Comparison of ENCODE assay signal across 9 mouse cellular contexts in the genomic region with DNA sequence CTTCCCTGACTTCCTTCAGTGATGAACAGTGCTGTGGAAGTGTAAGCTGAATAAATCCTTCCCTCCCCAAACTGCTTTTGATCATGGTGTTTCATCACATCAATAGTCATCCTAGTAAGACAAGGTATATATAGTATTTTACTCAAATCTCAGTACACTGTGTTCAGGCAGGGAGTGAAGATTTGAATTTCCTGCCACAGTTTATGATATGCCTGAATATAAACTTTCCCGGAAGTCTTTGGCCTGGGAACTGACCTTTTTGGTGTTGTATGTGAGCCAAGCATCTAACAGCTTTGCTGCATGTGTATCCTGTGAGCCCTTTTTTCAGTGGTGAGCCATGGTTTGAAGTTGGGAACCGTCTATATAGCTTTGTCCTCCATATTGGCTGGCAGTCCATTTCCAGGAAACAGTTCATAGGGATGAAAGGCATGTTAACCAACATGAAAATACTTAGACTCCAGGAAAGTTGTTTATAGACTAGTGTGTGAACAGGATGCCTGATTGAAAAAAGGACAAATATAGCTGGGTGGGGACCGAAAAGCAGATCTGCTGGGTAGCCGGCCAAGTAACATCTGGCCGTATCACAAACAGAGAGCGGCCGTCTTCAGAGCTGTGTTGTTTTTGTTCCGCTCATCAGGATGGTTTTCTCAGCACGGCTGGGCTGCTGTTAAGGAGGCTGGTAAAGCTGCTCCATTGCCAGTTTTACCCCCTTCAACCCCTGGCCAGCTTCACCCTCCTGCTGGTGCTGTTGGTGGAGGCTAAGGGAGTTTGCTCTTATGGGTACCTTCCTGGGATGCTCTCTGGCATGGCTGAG.
DNase-seq lines count a peak whose midpoint lies in the region; ATAC-seq lines count a peak whose summit lies in the region.
"Had no signal": no experiment of that assay in that cellular context is flagged by ENCODE, and none has a peak within 500 bp of the region (broad histone marks: within the 10 kb centered on the region; RNA-seq: fewer than 3 reads in every experiment).

No protein-coding gene starts in this region.

- H3K4me3 ChIP-seq in brown adipose tissue, adult 24 weeks (ENCODE audit: insufficient read depth, low read depth, low read length) = no peak overlapping the region
- H3K4me3 ChIP-seq in heart, embryonic 15.5 days = no peak overlapping the region
- no peak overlapping the region for H3K4me3 ChIP-seq in midbrain, embryonic 13.5 days (replicated peaks)

- no peaks in the 10 kb centered on the region for H3K27me3 ChIP-seq in heart, embryonic 15.5 days
- no peaks in the 10 kb centered on the region for H3K27me3 ChIP-seq in midbrain, embryonic 13.5 days

- H3K4me2 ChIP-seq in heart, embryonic 15.5 days = 0 out of 2 replicates have a peak overlapping the region, but pooled peaks have one; percentile 3
- no peak overlapping the region for H3K4me2 ChIP-seq in midbrain, embryonic 13.5 days (replicated peaks)

- no peak overlapping the region for H3K9ac ChIP-seq in heart, embryonic 15.5 days
- H3K9ac ChIP-seq in midbrain, embryonic 13.5 days (replicated peaks) = no peak overlapping the region

- DNase-seq in gastrocnemius, adult 18-20 months (ENCODE audit: low spot score) = peak; percentile 43
- no peak for DNase-seq in gastrocnemius, postnatal 4 days (ENCODE audit: low spot score in 2 of 2)
- peak; percentile 28 to 45 for DNase-seq in lung, adult 18-20 months
- no peak for DNase-seq in spleen, postnatal 36 days (ENCODE audit: low spot score in 2 of 2)
- DNase-seq: cerebellum, postnatal 14 days had no signal

- peak overlapping the region; percentile 70 for H3K27ac ChIP-seq in brown adipose tissue, adult 24 weeks (replicated peaks; ENCODE audit: low read depth, low read length)
- H3K27ac ChIP-seq in heart, embryonic 15.5 days = peak overlapping the region; percentile 56
- H3K27ac ChIP-seq in midbrain, embryonic 13.5 days = no peak overlapping the region

- WGBS in heart, embryonic 15.5 days = 59% methylated on average over 9 of the region's 9 CpGs
- 85% methylated on average over 9 of the region's 9 CpGs for WGBS in midbrain, embryonic 13.5 days

- ATAC-seq in heart, embryonic 15.5 days (replicated peaks; ENCODE audit: insufficient number of reproducible peaks, insufficient read depth, low FRiP score, low read depth) = no peak
- no peak for ATAC-seq in midbrain, embryonic 13.5 days
- no peak for ATAC-seq in activated CD4-positive, CD25-positive, alpha-beta regulatory T cell, adult 4 months

- peaks cover 10% of the 10 kb centered on the region for H3K4me1 ChIP-seq in brown adipose tissue, adult 24 weeks (ENCODE audit: control insufficient read depth, insufficient read depth, insufficient read length, low read length)
- 0 out of 2 replicates have a peak, but pooled peaks cover 7% of the 10 kb centered on the region for H3K4me1 ChIP-seq in heart, embryonic 15.5 days (replicated peaks)
- peaks cover 16% of the 10 kb centered on the region for H3K4me1 ChIP-seq in midbrain, embryonic 13.5 days (replicated peaks)

- H3K36me3 ChIP-seq in heart, embryonic 15.5 days = no peaks in the 10 kb centered on the region
- H3K36me3 ChIP-seq in midbrain, embryonic 13.5 days = no peaks in the 10 kb centered on the region

- H3K9me3 ChIP-seq in heart, embryonic 15.5 days (replicated peaks) = no peaks in the 10 kb centered on the region
- H3K9me3 ChIP-seq in midbrain, embryonic 13.5 days = no peaks in the 10 kb centered on the region

Comparison
In these comparisons a context has a peak if more than half of its experiments do, and no peak if none do; other contexts are left out.
1. DNase-seq: peak in gastrocnemius, adult 18-20 months (single experiment) and lung, adult 18-20 months (2 of 2); none in gastrocnemius, postnatal 4 days (0 of 2) and spleen, postnatal 36 days (0 of 2).